Mouse (Mus musculus): ENCODE data around the gene Tbc1d9. TPM values are rescaled to one million over a fixed set of nuclear protein-coding genes. Genes with fewer than 3 reads are reported as not detected.
A peak's percentile ranks its signal among the peaks of the same experiment; 100 is the strongest.

The Tbc1d9 gene
- polyA plus RNA-seq, 1 experiment from 2014 or later, result 5.0 TPM

- Histone ChIP-seq H3K36me3 (ENCODE audit: control insufficient read depth, insufficient read depth, low read length) (no peaks in the 10 kb centered on the region; the same call in 1 of the 2 replicates), H3K4me3 (ENCODE audit: low read depth, low read length) (no peak overlapping the region), H3K27ac (ENCODE audit: low read length) (no peak overlapping the region), H3K4me1 (ENCODE audit: control insufficient read depth, insufficient read depth, low read length) (no peaks in the 10 kb centered on the region), H3K9me3 (ENCODE audit: control insufficient read depth, low read depth, low read length) (no peaks in the 10 kb centered on the region), H3K27me3 (ENCODE audit: control insufficient read depth, insufficient read depth, low read length) (no peaks in the 10 kb centered on the region), H3K9ac (replicated peaks; ENCODE audit: low read depth, low read length) (no peak overlapping the region), H3K4me2 (replicated peaks; ENCODE audit: low read depth, low read length) (no peak overlapping the region)
- 50% methylated on average over 4 of the region's 4 CpGs for WGBS
- no peak for ATAC-seq (ENCODE audit: insufficient number of reproducible peaks, insufficient read depth, low FRiP score, low read depth)
Observed at GRCm38 (mm10) chr8:83209581-83209980, 44.4 kb downstream of the Tbc1d9 start.

DNA sequence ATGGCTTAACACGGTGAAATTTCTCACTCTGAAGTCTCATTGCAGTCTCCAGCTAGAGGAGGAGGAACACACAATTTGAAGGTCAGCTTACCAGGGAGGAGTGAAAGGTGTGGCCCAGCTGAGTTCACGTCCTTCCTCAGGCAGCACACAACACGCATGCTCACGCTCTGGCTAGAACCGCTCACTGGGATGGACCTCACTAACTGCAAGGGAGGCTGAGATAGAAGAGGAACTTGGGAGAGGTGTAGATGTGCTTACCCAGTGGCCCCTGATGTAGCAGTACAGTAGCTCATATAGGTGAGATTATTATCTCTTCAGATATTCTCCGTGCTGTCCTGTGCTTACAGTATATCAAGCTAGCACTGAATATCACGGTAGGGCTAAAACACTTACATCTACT is 45.5 kb downstream of the Tbc1d9 start:
- H3K9ac ChIP-seq (replicated peaks; ENCODE audit: low read depth, low read length), result no peak overlapping the region
- 83% methylated on average over 7 of the region's 7 CpGs for WGBS
- H3K36me3 ChIP-seq (ENCODE audit: control insufficient read depth, insufficient read depth, low read length), result no peaks in the 10 kb centered on the region; the same call in 1 of the 2 replicates
- no peaks in the 10 kb centered on the region for H3K27me3 ChIP-seq (ENCODE audit: control insufficient read depth, insufficient read depth, low read length)
- no peaks in the 10 kb centered on the region for H3K9me3 ChIP-seq (ENCODE audit: control insufficient read depth, low read depth, low read length)
- ATAC-seq (ENCODE audit: insufficient number of reproducible peaks, insufficient read depth, low FRiP score, low read depth), result no peak
- H3K27ac ChIP-seq (ENCODE audit: low read length), result no peak overlapping the region
- H3K4me1 ChIP-seq (ENCODE audit: control insufficient read depth, insufficient read depth, low read length), result no peaks in the 10 kb centered on the region
- no peak overlapping the region for H3K4me3 ChIP-seq (ENCODE audit: low read depth, low read length)
- H3K4me2 ChIP-seq (replicated peaks; ENCODE audit: low read depth, low read length), result no peak overlapping the region

DNA sequence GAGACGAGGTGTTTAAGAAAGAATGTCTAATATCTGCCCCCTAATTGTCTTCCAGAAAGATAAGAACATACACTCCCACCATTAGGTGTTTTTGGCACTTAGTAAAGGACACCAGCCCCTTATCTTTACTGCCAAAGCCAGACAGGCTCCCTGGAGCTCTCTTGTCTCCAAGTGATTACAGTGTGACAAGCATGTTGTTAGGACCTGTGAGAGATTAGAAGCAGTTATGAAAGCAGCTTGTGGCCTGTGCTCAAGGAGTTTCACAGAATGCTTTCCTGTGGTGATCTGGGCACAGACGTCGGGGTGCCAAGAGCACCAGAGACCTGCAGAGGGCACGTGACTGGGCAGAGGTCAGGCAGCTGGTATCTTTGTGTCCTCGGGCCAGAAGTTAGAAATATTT is 49.9 kb downstream of the Tbc1d9 start:
- H3K27ac ChIP-seq (ENCODE audit: low read length), result no peak overlapping the region
- ATAC-seq (ENCODE audit: insufficient number of reproducible peaks, insufficient read depth, low FRiP score, low read depth), result peak; percentile 51; the same call in 1 of the 2 replicates

GRCm38 (mm10) chr8:83216520-83216919 is 51.4 kb downstream of the Tbc1d9 start:
- 69% methylated on average over 6 of the region's 6 CpGs for WGBS
- no peaks in the 10 kb centered on the region for H3K9me3 ChIP-seq (ENCODE audit: control insufficient read depth, low read depth, low read length)
- H3K27me3 ChIP-seq (ENCODE audit: control insufficient read depth, insufficient read depth, low read length), result no peaks in the 10 kb centered on the region
- H3K4me2 ChIP-seq (replicated peaks; ENCODE audit: low read depth, low read length), result no peak overlapping the region
- H3K4me1 ChIP-seq (ENCODE audit: control insufficient read depth, insufficient read depth, low read length), result no peaks in the 10 kb centered on the region
- H3K27ac ChIP-seq (ENCODE audit: low read length), result no peak overlapping the region
- no peak overlapping the region for H3K4me3 ChIP-seq (ENCODE audit: low read depth, low read length)
- ATAC-seq (ENCODE audit: insufficient number of reproducible peaks, insufficient read depth, low FRiP score, low read depth), result no peak
- H3K36me3 ChIP-seq (ENCODE audit: control insufficient read depth, insufficient read depth, low read length), result no peaks in the 10 kb centered on the region; the same call in 1 of the 2 replicates
- no peak overlapping the region for H3K9ac ChIP-seq (replicated peaks; ENCODE audit: low read depth, low read length)

More for the DNA sequence above, 49.9 kb downstream of the Tbc1d9 start:
- H3K4me1 ChIP-seq (ENCODE audit: control insufficient read depth, insufficient read depth, low read length), result no peaks in the 10 kb centered on the region
- H3K9me3 ChIP-seq (ENCODE audit: control insufficient read depth, low read depth, low read length), result no peaks in the 10 kb centered on the region
- no peaks in the 10 kb centered on the region for H3K27me3 ChIP-seq (ENCODE audit: control insufficient read depth, insufficient read depth, low read length)
- 54% methylated on average over 5 of the region's 5 CpGs for WGBS
- no peak overlapping the region for H3K9ac ChIP-seq (replicated peaks; ENCODE audit: low read depth, low read length)
- no peaks in the 10 kb centered on the region; the same call in 1 of the 2 replicates for H3K36me3 ChIP-seq (ENCODE audit: control insufficient read depth, insufficient read depth, low read length)
- no peak overlapping the region for H3K4me3 ChIP-seq (ENCODE audit: low read depth, low read length)
- no peak overlapping the region for H3K4me2 ChIP-seq (replicated peaks; ENCODE audit: low read depth, low read length)

DNA sequence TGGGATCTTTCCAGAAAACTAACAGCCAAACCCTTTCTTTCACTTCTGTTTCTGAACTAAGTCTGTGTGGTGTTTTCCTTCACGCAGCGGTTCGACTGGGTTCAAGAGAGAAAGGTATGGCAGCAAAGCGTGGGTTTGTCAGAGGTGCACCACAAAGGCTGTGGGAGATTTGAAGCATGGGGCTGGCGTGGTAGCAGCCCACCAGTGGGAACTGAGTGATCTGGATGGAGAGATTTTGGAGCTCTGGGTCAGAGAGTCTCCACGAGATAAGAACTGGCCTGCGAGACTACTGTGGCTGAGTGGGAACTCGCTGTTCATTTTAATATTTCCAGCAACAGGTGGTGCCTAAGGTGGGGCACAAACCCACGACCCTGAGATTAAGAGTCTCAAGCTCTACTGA is 52.0 kb downstream of the Tbc1d9 start:
- no peaks in the 10 kb centered on the region for H3K9me3 ChIP-seq (ENCODE audit: control insufficient read depth, low read depth, low read length)
- H3K27me3 ChIP-seq (ENCODE audit: control insufficient read depth, insufficient read depth, low read length), result no peaks in the 10 kb centered on the region
- no peak overlapping the region for H3K27ac ChIP-seq (ENCODE audit: low read length)
- no peaks in the 10 kb centered on the region for H3K36me3 ChIP-seq (ENCODE audit: control insufficient read depth, insufficient read depth, low read length)
- H3K4me2 ChIP-seq (replicated peaks; ENCODE audit: low read depth, low read length), result no peak overlapping the region
- H3K4me3 ChIP-seq (ENCODE audit: low read depth, low read length), result no peak overlapping the region
- WGBS, result 88% methylated on average over 9 of the region's 9 CpGs
- no peak overlapping the region for H3K9ac ChIP-seq (replicated peaks; ENCODE audit: low read depth, low read length)
- no peaks in the 10 kb centered on the region for H3K4me1 ChIP-seq (ENCODE audit: control insufficient read depth, insufficient read depth, low read length)
- ATAC-seq (ENCODE audit: insufficient number of reproducible peaks, insufficient read depth, low FRiP score, low read depth), result no peak

GRCm38 (mm10) chr8:83217891-83218290 is 52.7 kb downstream of the Tbc1d9 start:
- Histone ChIP-seq H3K9me3 (ENCODE audit: control insufficient read depth, low read depth, low read length) (no peaks in the 10 kb centered on the region), H3K9ac (replicated peaks; ENCODE audit: low read depth, low read length) (no peak overlapping the region), H3K27me3 (ENCODE audit: control insufficient read depth, insufficient read depth, low read length) (no peaks in the 10 kb centered on the region), H3K27ac (ENCODE audit: low read length) (no peak overlapping the region), H3K4me2 (replicated peaks; ENCODE audit: low read depth, low read length) (no peak overlapping the region), H3K36me3 (ENCODE audit: control insufficient read depth, insufficient read depth, low read length) (no peaks in the 10 kb centered on the region), H3K4me3 (ENCODE audit: low read depth, low read length) (no peak overlapping the region), H3K4me1 (ENCODE audit: control insufficient read depth, insufficient read depth, low read length) (no peaks in the 10 kb centered on the region)
- WGBS, result 97% methylated on average over 2 of the region's 2 CpGs
- no peak for ATAC-seq (ENCODE audit: insufficient number of reproducible peaks, insufficient read depth, low FRiP score, low read depth)

GRCm38 (mm10) chr8:83219392-83219791 is 54.2 kb downstream of the Tbc1d9 start:
- H3K9ac ChIP-seq (replicated peaks; ENCODE audit: low read depth, low read length), result no peak overlapping the region
- H3K27ac ChIP-seq (ENCODE audit: low read length), result no peak overlapping the region
- no peaks in the 10 kb centered on the region for H3K9me3 ChIP-seq (ENCODE audit: control insufficient read depth, low read depth, low read length)
- WGBS, result 87% methylated on average over 8 of the region's 8 CpGs
- ATAC-seq (ENCODE audit: insufficient number of reproducible peaks, insufficient read depth, low FRiP score, low read depth), result no peak
- no peaks in the 10 kb centered on the region for H3K27me3 ChIP-seq (ENCODE audit: control insufficient read depth, insufficient read depth, low read length)
- no peaks in the 10 kb centered on the region for H3K4me1 ChIP-seq (ENCODE audit: control insufficient read depth, insufficient read depth, low read length)
- no peak overlapping the region for H3K4me3 ChIP-seq (ENCODE audit: low read depth, low read length)
- no peaks in the 10 kb centered on the region for H3K36me3 ChIP-seq (ENCODE audit: control insufficient read depth, insufficient read depth, low read length)
- no peak overlapping the region for H3K4me2 ChIP-seq (replicated peaks; ENCODE audit: low read depth, low read length)

GRCm38 (mm10) chr8:83220746-83221145 is 55.6 kb downstream of the Tbc1d9 start:
- Histone ChIP-seq H3K4me1 (ENCODE audit: control insufficient read depth, insufficient read depth, low read length) (no peaks in the 10 kb centered on the region), H3K9me3 (ENCODE audit: control insufficient read depth, low read depth, low read length) (no peaks in the 10 kb centered on the region), H3K4me3 (ENCODE audit: low read depth, low read length) (no peak overlapping the region), H3K9ac (replicated peaks; ENCODE audit: low read depth, low read length) (no peak overlapping the region), H3K27ac (ENCODE audit: low read length) (no peak overlapping the region), H3K27me3 (ENCODE audit: control insufficient read depth, insufficient read depth, low read length) (no peaks in the 10 kb centered on the region), H3K36me3 (ENCODE audit: control insufficient read depth, insufficient read depth, low read length) (no peaks in the 10 kb centered on the region), H3K4me2 (replicated peaks; ENCODE audit: low read depth, low read length) (no peak overlapping the region)
- ATAC-seq (ENCODE audit: insufficient number of reproducible peaks, insufficient read depth, low FRiP score, low read depth), result no peak
- 82% methylated on average over 3 of the region's 3 CpGs for WGBS

DNA sequence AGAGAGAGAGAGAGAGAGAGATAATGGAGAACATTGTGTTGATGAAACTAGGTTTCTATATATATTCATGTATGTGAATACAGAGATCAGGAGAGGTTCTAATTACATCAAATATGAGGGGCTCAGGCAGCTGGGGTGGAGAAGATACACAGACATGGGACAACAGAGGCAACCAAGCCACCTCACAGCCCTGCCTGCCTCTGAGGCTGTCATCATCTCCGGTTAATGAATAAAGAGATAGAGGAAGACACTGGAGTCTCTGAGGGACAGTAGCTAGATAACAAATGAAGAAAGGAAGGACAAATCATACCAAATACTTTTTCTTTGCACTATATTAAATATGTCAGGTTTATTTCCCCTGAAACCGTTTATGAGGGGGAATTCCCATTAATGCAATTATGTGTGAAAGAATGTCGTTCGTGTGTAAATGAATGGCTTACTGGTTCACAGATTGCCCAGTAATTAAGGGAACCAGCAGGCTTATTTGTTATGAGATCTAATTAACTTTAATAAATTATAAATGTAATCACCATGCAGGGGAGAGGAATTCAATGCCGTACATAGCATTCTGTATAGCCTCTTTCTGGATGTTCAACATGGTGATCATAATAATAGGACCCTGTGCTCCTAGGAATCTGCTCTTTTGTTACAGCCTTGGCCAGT is 59.7 kb downstream of the Tbc1d9 start:
- H3K4me3 ChIP-seq (ENCODE audit: low read depth, low read length), result no peak overlapping the region
- no peaks in the 10 kb centered on the region for H3K4me1 ChIP-seq (ENCODE audit: control insufficient read depth, insufficient read depth, low read length)
- H3K9ac ChIP-seq (replicated peaks; ENCODE audit: low read depth, low read length), result no peak overlapping the region
- H3K27ac ChIP-seq (ENCODE audit: low read length), result no peak overlapping the region
- H3K4me2 ChIP-seq (replicated peaks; ENCODE audit: low read depth, low read length), result no peak overlapping the region
- no peaks in the 10 kb centered on the region for H3K36me3 ChIP-seq (ENCODE audit: control insufficient read depth, insufficient read depth, low read length)
- H3K27me3 ChIP-seq (ENCODE audit: control insufficient read depth, insufficient read depth, low read length), result no peaks in the 10 kb centered on the region
- no peaks in the 10 kb centered on the region for H3K9me3 ChIP-seq (ENCODE audit: control insufficient read depth, low read depth, low read length)
- WGBS, result 82% methylated on average over 5 of the region's 5 CpGs
- ATAC-seq (ENCODE audit: insufficient number of reproducible peaks, insufficient read depth, low FRiP score, low read depth), result no peak

Data from stomach, embryonic 14.5 days (tissue).